Mouse (Mus musculus): ENCODE measurements around the gene Mei4. TPM values are rescaled to one million over a fixed set of nuclear protein-coding genes. Genes with fewer than 3 reads are reported as not detected.
A peak's percentile ranks its signal among the peaks of the same experiment; 100 is the strongest.

Gene Mei4
- polyA plus RNA-seq, 1 experiment from 2014 or later = 0.80 TPM

DNA sequence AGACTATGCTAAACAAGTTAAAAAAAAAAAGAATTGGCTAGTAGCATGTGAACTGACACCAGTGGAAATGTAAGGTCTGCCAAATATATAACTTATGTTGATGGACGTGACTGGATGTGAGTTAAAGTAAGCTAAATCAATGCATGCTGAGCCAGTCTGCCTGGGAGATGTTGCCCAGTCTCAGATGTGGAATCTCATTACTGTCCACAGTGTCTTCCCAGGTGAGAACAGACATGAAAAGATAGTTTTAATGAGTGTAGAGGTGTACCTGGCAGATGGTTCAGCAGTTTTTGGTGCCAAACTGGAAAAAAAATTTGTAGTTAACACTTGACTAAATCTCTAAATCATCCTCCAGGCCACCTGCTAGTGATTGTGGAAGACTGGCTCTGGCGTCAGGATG is 94.4 kb downstream of the Mei4 start:
- ATAC-seq = no peak
- CTCF ChIA-PET = no interaction called here
- DNase-seq (ENCODE audit: low read depth, low spot score) = no peak
- POLR2A ChIA-PET = no interaction called here
- no peaks in the 10 kb centered on the region for H3K27me3 ChIP-seq
- in situ Hi-C loops (cut with MboI; ENCODE audit: low pct_unique_long_range_greater_than_20kb) = no loop called here
- no peak for TF ChIP-seq CTCF (IDR thresholded peaks at IDR 0.05)

DNA sequence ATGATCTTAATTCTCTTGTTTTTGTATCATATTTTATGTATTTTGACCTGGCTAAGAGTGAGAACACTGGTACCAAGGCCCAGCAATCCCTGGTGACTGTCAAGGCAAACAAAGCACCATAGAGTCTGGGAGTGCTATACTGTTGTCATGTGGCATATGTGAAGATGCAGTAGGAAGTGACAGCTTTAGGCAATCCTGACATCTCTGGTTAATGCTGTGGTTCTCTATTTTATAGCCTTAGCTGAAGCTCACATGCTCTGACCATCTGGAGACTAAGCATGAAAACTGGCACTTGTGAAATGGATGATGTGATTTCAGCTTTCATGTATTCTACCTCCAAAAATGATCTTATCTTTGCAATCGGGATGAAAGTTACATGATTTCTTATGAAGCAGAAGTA is 103.3 kb downstream of the Mei4 start:
- POLR2A ChIA-PET = no interaction called here
- CTCF ChIA-PET = no interaction called here
- DNase-seq (ENCODE audit: low read depth, low spot score) = no peak
- TF ChIP-seq CTCF (IDR thresholded peaks at IDR 0.05) = no peak
- ATAC-seq = no peak
- H3K27me3 ChIP-seq = no peaks in the 10 kb centered on the region
- in situ Hi-C loops (cut with MboI; ENCODE audit: low pct_unique_long_range_greater_than_20kb) = no loop called here

DNA sequence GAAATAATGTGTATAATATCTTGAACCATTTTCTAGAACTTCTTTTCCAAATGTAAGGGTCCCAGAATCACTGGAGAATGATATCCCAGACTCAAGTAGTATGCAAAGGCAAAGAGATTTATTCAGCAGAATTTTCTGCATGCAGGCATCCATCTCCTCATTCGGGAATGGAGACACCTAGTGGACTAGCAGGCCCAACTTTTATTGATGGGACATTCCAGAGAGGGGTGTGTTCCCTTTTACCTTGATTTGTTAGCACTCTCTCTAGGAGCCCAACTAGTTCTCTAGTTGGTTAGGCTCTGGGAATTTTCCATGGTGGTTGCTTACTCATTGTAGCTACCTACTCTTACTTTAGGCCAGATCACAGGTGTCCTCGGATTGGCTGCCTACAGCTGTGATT is 105.5 kb downstream of the Mei4 start:
- DNase-seq (ENCODE audit: low read depth, low spot score) (no peak), ATAC-seq (no peak)
- CTCF ChIA-PET = no interaction called here
- in situ Hi-C loops (cut with MboI; ENCODE audit: low pct_unique_long_range_greater_than_20kb) = no loop called here
- POLR2A ChIA-PET = no interaction called here
- peak; percentile 22 for TF ChIP-seq CTCF (IDR thresholded peaks at IDR 0.05)
- no peaks in the 10 kb centered on the region for H3K27me3 ChIP-seq

DNA sequence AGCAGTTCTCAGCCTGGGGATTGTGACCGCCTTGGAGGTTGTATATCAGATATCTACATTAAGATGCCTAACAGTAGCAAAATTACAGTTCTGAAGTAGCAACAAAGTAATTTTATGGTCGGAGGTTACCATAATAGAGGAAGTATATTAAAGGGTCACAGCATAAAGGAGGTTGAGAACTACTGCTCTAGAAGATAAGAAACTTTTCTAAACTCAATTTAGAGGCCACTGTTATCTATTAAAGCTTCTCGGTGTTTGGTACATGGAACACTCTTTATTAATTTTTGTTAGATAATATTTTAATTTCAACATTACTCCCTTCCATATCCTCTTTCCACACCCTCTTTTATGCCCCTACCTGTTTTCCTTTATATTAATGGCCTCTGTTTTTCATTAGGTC is 119.0 kb downstream of the Mei4 start:
- ChIA-PET POLR2A (no interaction called here), CTCF (no interaction called here)
- no peaks in the 10 kb centered on the region for H3K27me3 ChIP-seq
- no peak for TF ChIP-seq CTCF (IDR thresholded peaks at IDR 0.05)
- in situ Hi-C loops (cut with MboI; ENCODE audit: low pct_unique_long_range_greater_than_20kb) = no loop called here
- ATAC-seq (no peak), DNase-seq (ENCODE audit: low read depth, low spot score) (no peak)

DNA sequence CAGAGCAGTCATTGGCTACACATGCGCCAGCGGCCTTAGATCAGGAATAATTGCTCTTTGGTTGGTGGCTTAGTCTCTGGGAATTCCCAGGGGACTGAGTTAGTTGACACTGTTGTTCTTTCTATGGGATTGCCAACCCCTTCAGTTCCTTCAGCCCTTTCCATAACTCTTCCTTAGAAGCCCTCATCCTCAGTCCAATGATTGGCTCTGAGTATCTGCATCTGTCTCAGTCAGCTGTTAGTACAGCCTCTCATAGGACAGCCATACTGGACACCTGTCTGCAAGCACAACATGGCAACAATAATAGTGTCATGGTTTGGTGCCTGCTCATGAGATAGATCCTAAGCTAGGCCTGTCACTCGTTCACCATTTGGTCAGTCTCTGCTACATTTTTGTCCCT is 149.5 kb downstream of the Mei4 start:
- H3K27me3 ChIP-seq = no peaks in the 10 kb centered on the region
- POLR2A ChIA-PET = no interaction called here
- DNase-seq (ENCODE audit: low read depth, low spot score) (no peak), ATAC-seq (no peak)
- TF ChIP-seq CTCF (IDR thresholded peaks at IDR 0.05) = no peak
- in situ Hi-C loops (cut with MboI; ENCODE audit: low pct_unique_long_range_greater_than_20kb) = no loop called here
- CTCF ChIA-PET = no interaction called here

DNA sequence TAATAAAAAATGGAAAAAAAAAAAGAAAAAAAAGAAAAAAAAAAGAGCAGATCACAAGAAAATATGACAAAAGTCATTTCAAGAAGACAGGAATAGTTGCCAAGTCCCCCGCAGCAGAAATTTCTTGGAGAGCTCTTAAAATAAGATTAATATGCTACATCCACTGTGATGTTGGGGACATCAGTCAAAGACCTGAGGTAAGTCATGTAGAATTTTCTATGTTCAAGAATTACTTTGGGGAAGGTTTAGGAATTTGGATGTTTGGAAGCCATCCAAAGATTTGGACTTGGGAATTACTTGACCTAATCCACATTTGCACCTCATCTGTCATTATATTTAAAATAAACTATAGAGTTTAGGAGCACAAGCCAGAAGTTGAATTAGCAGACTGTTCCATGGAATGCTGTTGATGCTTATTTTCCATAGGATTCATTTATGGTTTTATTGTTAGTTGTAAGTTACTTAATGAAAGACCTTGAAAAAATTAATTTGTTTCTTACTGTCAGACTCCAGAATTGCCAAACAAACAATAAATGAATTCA is 179.1 kb downstream of the Mei4 start:
- POLR2A ChIA-PET = no interaction called here
- in situ Hi-C loops (cut with MboI; ENCODE audit: low pct_unique_long_range_greater_than_20kb) = no loop called here

DNA sequence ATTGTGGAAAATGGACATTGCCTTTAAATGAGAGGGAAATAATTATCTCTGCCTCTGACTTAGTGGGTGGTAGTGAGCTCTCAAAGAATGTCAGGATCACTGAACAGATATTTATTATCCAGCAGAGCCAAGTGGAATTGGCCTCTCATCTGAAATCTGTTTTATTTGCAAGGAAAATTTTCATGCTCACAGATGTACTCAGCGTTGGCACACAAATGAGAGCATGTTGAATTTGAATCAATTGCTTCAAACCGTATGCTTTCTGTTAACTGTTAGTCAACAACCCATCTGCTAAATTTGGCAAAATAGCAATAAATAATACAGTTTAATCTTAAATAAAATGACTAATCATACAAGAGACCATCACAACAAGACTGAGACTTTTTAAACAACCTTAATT is 181.0 kb downstream of the Mei4 start:
- DNase-seq (ENCODE audit: low read depth, low spot score) = no peak
- ATAC-seq = no peak

More for the DNA sequence above, 179.1 kb downstream of the Mei4 start:
- no peak for DNase-seq (ENCODE audit: low read depth, low spot score)
- CTCF ChIA-PET = no interaction called here
- H3K27me3 ChIP-seq = no peaks in the 10 kb centered on the region
- no peak for ATAC-seq
- no peak for TF ChIP-seq CTCF (IDR thresholded peaks at IDR 0.05)

DNA sequence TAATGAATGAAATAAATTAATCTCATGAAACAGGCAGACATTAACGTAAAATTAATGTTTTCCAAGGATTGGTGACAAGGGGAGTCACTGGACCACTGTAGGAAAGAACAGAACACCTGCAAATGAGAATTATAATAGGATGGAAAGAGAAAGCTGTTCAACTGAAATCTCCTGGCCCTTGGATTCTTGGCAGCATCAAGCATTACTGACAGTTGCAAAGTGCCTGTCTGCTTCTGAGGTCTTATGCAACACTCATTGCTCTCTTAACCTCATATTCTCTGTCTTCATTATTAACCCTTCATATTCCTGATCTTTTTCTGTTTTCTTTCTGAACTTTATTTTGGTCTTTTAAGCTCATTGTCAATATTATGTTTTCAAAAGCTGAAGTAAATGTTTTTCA is 210.4 kb downstream of the Mei4 start:
- H3K27me3 ChIP-seq = no peaks in the 10 kb centered on the region
- CTCF ChIA-PET = no interaction called here
- TF ChIP-seq CTCF (IDR thresholded peaks at IDR 0.05) = no peak
- in situ Hi-C loops (cut with MboI; ENCODE audit: low pct_unique_long_range_greater_than_20kb) = no loop called here
- ATAC-seq (no peak), DNase-seq (ENCODE audit: low read depth, low spot score) (no peak)
- POLR2A ChIA-PET = no interaction called here

More for the DNA sequence above, 181.0 kb downstream of the Mei4 start:
- POLR2A ChIA-PET = no interaction called here
- in situ Hi-C loops (cut with MboI; ENCODE audit: low pct_unique_long_range_greater_than_20kb) = no loop called here
- no peak for TF ChIP-seq CTCF (IDR thresholded peaks at IDR 0.05)
- no peaks in the 10 kb centered on the region for H3K27me3 ChIP-seq
- CTCF ChIA-PET = no interaction called here

DNA sequence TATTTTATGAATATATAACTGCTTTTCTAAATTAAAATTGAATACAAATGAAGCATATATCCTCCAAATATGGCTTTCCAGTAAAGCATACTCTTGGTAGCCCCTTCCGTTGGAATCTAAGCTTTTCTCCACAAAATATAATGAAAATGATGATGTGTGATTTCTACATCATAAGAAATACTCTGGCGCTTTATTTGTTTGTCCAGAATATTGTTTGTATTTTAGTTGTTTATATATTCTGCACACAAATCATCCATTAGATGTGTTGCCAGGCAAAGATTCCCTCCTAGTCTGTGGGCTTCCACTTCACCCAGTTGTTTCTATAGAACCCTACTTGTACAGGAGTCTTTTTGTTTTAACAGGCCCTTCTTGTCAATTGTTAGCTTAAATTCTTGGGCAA is 211.8 kb downstream of the Mei4 start:
- no peaks in the 10 kb centered on the region for H3K27me3 ChIP-seq
- in situ Hi-C loops (cut with MboI; ENCODE audit: low pct_unique_long_range_greater_than_20kb) = no loop called here
- DNase-seq (ENCODE audit: low read depth, low spot score) = no peak
- POLR2A ChIA-PET = no interaction called here
- CTCF ChIA-PET = no interaction called here
- no peak for TF ChIP-seq CTCF (IDR thresholded peaks at IDR 0.05)
- no peak for ATAC-seq

DNA sequence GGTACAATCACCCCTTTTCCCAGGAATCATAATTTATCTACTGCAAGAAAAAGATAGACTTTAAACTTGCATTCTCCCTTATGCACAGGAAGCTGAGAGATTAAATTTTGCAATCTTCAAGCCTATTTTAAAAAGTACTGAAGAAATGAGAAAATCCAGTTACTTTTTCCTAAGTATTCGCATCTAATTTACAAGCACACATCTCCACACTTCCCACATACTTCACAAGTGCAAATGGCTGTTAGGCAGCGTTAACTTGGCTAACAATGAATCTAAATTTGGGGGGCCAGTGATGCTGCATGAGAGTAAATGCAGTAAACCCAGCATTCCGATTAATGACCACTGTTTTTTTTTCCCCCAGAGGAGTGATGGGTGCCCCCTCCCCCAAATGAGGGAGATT is 232.9 kb downstream of the Mei4 start:
- no peak for TF ChIP-seq CTCF (IDR thresholded peaks at IDR 0.05)
- POLR2A ChIA-PET = no interaction called here
- in situ Hi-C loops (cut with MboI; ENCODE audit: low pct_unique_long_range_greater_than_20kb) = no loop called here
- CTCF ChIA-PET = no interaction called here
- DNase-seq (ENCODE audit: low read depth, low spot score) = no peak
- no peak for ATAC-seq
- H3K27me3 ChIP-seq = no peaks in the 10 kb centered on the region

DNA sequence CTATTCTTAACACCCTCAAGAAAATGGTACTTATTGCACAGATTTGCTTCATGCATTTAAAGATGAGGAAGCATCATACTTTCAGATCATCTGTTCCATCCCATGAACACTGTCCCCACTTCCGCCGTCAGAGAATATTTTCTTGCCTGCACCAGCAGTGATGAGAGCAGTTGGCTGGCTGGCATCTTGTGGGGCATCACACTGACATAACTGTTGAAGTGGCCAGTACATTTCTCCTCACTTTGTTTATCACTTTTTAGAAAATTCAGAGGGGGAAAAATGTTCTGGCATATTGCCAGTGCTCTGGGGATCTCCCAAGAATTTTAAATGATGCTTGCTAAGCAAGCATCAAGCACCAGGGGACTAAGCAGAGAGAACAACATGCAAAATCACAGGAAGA is 251.4 kb downstream of the Mei4 start:
- CTCF ChIA-PET = no interaction called here
- POLR2A ChIA-PET = no interaction called here

DNA sequence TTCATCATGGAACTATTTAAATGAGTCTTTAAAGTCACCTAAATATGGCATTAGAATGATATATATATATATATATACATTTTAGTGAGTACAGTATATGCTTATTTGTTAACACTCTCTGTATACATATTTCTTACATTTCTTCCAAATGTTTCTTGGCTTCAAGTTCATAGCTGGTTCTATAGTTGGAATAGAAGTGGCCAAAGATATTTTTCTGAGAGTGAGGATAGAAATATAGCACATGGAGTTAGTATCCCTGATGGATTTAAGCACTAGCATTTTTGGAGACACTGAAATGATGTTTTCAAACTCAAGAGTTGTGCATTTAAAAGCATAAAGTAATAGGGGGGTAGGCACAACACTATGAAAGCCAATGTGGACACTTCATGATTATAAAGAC is 272.6 kb downstream of the Mei4 start:
- ChIA-PET CTCF (no interaction called here), POLR2A (no interaction called here)
- H3K27me3 ChIP-seq = no peaks in the 10 kb centered on the region
- no peak for TF ChIP-seq CTCF (IDR thresholded peaks at IDR 0.05)
- DNase-seq (ENCODE audit: low read depth, low spot score) (no peak), ATAC-seq (no peak)
- in situ Hi-C loops (cut with MboI; ENCODE audit: low pct_unique_long_range_greater_than_20kb) = no loop called here

More for the DNA sequence above, 251.4 kb downstream of the Mei4 start:
- no peaks in the 10 kb centered on the region for H3K27me3 ChIP-seq
- DNase-seq (ENCODE audit: low read depth, low spot score) (no peak), ATAC-seq (no peak)
- in situ Hi-C loops (cut with MboI; ENCODE audit: low pct_unique_long_range_greater_than_20kb) = no loop called here
- TF ChIP-seq CTCF (IDR thresholded peaks at IDR 0.05) = no peak

All from Patski (cell line).